Mouse (Mus musculus) CD4-positive, CD25-positive, alpha-beta regulatory T cell, adult 2 months (primary cell): ENCODE data around the gene Hba-a1.
"Not testable (repeated sequence)": the region's sequence is repeated elsewhere in the genome, so short reads cannot be mapped to it uniquely, and the experiment has no call there.

Source experiments
- DNase-seq: peaks from one replicate; pipeline ENCODE4 v3.0.0-alpha.2; 2012; ENCODE audit warnings: low read depth, low spot score

Gene Hba-a1

DNA sequence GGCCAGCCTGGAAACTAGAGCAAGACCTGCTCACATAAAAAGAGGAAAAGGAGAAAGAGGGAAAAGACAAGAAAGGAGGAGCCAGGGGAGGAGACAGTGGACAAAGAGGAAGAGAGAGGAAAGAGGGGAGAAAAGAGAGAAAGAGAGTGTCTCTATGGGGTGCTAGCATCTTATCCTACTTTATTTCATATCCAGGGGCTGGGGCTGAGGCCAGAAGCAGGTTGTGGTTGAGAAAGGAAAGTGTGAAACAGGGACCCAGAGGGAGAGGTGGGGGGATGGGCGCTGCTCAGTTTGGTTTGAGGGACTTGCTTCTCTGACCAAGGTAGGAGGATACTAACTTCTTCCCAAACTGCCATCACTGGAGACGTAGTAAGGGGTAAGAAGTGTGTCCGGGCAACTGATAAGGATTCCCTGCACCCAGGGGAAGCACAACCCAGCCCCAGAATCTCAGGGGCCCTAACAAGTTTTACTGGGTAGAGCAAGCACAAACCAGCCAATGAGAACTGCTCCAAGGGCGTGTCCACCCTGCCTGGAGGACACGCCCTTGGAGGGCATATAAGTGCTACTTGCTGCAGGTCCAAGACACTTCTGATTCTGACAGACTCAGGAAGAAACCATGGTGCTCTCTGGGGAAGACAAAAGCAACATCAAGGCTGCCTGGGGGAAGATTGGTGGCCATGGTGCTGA, at the start of gene Hba-a1:
TSS of gene Hba-a1 (plus strand) at position 421 of the 687 bp plus-strand sequence.
- DNase-seq: not testable (repeated sequence)

DNA sequence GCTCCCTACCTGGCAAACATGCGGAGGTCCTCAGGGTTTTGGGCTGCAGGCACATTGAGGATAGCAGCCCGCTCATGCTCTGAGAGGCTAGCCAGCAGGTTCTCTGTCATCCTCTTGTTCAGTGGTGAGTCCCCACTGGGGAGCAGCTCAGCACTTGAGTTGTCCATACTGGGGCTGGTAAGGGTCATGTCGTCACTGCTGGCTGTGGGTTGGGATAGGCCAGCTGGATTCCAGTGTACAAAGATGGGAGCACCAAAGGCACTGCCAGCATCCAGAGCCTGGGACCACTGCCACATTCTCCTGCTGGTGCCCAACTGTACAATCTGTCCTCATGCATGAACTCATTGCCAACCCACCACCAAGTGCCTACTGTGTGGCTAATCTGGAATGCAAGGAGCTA, 49.4 kb upstream of the Hba-a1 start:
- no peak for DNase-seq

DNA sequence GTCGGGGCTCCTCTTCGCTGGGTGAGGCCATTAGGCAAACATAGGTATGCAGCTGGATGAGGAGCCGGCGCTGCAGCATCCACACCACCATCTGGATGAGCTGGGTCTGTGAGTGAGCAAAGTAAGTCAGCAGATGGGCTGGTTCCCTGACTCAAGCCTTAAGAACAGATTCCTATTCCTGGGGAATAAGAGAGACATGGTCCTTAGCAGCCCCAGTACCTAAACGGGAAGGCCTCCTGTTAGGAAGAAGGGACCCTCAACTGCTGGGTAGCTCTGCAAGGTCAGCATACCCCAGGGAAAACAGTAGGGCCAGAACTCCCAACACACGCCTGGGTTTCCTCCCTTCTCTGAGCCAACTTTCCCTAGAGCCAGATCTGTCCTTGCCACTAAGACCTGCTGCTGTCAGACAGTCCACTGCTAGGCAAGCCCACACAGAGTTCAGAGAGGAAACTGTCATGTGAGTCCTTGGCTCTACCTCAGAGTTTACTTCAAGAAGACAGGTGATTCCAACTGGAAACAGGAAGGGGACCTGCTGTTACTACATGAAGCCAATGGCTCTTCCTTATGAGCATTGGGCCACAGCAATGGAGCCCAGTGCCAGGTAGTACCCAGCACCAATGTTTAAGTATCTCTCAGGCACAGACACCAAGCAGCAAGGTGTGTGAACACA, 48.4 kb upstream of the Hba-a1 start:
- no peak for DNase-seq

DNA sequence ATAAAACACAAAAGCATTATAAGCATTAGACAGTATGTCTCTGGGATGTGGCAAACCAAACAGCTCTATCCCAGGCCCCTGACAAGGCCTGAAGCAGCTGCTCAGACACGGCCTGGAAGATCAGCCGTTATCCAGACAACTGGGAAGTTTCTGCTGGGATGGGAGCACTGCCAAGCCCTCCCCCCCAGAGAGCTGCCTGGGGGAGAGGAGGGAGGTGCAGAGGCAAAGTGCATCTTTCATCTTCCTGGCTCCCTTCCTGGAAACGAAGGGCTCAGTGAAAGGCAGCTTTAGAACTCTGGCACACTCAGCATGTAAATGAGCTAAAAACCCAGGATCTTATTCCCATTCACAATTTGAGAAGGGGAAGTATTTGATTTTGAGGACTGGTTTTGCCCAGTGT, 47.7 kb upstream of the Hba-a1 start:
- no peak for DNase-seq

DNA sequence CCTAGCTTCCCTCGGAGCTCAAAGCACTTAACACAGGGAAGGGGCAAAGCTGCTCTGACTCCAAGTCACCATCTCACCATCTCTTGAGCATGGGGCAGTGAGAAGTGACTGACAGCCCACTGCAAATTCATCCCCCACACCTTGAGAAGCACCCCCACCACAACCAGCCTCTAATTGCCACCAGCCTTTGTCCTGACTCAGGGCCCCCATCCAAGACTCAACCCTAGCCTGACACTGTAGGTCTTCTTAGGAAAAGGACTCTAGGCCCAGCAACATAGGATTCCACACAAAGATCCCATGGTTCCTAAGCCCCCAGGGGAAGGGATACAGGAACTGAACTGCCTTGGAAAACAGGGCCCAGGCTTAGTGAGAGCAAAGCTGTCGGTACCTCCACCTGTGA, 47.2 kb upstream of the Hba-a1 start:
- DNase-seq: no peak

DNA sequence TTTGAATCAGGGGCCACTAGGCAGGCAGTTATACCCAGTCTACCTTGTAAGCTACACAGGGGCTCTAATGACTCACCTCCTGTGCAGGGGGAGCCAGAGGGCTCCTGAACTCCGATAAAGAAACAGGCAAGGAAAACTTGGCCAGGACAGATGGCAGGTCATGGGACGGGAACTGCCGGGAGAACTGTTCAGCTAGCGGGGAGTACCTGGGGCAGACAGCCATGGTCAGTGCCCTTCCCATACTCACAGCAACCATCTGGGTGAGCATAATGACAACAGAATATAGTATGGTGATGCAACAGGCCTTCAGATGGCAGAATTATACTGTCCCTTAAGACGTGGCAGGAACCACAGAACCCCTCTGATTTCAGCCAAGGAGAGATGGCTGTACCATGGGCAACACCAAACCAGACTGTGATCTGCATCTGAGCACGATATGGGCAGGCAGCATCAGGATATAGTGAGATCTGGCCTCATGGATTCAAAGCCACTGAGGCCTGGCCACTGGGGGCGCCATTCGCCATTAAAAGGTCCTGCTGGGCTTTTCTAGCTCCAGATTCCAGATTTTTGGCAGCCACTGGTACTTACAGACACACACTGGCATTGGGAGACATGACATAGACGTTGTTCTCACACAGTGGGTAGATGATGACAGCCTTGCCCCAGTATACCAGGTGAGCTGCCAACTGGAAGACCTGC, 46.5 kb upstream of the Hba-a1 start:
- peak; percentile 56 for DNase-seq

DNA sequence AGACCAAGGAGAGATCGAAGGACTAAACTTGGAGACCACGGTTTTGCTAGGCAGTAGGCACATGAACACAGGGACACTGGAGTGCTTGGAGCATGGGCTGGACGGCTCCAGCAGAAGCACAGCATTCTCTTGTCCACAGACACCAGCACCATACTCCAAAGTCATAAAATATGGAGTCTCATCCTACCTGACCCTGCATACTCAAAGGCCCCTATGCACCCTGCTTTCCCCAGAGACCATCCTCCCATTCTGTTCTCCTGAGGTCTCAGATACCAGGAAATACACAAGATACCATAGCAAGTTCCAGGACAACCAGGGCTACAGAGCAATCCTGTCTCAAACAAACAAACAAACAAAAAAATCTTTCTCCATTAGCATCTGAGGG, 45.9 kb upstream of the Hba-a1 start:
- DNase-seq: no peak

DNA sequence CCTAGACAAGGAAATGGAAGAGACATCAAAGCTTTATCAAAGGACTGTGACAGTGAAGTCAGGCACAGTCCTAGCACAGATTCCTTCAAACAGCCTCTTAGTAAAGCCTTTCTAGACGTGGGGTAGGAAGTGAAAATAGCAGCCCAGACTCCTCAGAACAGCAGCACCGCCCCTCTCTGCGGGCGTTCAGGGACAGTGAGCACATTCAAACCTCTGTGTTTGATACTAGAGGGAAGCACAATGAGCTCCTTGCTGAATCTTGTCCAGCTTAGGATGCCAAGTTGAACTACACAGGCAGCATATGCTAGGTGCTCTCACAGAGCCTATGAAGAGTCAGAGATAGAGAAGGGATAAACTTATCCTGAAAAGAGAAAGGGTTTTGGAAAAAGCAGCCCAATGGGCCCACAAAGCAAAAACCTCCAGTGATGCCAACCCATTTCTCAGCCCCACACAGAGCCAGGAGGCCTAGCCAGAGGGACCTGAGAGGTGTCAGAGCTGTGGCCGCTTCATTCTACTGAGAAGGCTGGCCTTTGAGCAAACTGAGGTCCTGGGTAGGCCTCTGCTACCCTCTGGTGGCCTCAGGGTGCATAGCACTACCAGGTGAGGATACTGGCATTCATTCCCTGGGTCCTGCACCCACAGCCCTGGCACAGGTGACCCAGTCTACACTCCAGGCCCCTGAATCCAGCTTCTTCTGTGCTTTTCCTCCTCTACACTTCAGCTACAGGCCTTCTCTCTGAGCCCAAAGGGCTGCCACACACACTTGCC, 45.0 kb upstream of the Hba-a1 start:
- DNase-seq: peak; percentile 85

DNA sequence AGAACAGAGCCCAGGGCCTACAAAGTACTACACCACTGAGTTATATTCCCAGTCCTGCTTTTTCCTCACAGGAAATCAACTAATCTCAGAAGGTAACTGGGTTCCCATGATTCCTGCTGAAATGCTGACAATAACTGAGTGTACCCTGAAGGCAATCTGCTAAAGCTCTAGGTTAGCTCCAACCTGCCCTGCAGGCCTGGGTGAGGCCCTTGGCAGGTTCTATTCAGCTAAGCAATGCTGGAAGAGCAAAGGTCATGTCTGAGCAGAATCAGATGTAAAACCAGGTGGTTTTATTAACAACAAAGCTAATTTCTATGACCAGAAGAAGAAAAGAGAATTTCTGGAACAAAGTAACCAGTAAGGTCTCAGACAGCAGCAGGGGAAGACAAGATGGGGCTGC, 41.9 kb upstream of the Hba-a1 start:
- no peak for DNase-seq

DNA sequence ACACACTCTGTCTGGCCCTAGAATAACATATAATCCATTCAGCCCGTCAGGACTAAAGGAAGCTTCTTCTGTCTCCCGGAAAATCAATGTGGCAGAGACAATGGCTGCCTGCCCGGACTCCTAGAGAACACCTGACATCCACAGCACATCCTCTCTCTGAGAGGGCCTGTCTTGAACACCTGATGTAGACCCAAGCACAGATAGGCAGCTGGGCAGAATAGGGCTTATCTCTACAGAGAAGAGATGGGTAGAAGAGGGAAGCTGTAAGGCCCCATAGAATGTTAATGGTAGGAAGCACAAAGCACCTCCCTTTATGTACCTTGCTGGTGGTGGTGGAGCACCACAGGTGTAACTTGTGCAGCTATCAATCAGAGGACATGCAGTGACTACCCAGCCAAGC, 41.1 kb upstream of the Hba-a1 start:
- DNase-seq: no peak

DNA sequence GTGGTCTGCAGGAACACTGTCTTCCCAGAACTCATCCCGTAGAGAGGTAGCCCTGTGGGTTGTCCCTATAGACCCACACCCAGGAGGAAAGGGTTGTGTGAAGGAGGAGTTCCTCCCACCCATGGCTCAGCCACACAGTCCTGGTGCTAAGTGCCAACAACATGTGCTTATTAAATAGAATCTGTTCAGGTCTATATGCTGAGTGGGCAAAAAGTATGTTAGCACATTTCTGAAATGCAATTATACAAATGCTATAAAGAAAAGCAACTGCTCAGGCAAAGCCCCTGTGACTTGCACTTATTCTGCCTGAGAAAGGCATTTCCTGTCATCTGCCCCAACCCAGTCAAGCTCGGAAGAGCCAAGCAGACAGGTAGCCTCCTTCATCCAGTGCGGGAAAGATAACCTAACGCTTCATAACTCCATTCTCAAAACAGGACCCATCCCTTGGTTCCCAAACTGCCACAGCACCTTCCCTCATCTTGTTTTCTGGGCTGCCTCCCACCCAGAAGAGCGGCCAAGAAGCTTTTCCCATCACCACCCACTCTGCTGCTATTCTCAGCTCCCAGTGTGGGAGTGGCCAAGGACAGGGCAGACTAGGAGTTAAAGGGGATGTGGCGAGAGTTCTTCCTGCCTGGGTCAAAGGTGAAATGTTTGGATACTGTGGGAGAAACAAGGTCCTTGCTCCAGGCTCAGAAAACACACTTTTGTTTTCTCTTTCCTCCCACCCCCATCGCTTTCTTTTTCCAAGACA, 39.9 kb upstream of the Hba-a1 start:
- DNase-seq: no peak

DNA sequence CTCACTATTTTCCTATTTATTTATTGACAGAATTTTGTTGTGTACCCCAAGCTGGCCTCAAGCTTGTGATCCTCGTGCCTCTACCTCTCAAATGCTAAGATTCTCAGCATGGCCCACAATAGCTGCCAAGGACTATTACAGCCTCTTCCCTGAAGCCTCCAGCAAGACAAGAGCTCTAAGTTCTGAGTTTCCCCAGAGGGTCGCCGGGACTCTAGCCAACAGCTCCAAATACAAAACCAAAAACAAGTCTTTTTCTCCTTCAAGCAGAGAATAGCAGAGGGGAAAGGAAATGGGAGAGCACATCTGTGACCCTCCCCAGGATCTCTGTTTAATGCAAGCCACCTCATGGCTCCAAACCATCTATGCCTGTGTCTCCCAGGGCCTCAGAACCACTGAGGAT, 39.2 kb upstream of the Hba-a1 start:
- no peak for DNase-seq

DNA sequence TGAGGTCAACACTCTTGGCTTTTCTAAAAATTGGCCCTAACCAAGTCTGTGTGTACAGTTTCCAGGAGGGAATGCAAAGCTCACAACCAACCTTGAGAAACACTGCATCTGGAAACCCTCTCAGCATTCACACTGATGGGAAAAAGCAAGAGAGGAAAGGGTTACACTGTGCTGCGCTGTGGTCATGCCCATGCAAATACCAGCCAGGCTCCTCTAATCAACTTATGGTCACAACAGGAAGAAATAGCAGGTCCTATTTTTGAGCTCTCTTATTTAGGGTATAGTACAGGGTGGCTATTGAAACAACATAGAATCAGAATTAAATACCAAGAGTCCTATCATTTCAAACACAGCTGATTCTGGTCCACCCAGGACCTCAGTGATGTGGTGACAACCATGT, 38.7 kb upstream of the Hba-a1 start:
- no peak for DNase-seq

DNA sequence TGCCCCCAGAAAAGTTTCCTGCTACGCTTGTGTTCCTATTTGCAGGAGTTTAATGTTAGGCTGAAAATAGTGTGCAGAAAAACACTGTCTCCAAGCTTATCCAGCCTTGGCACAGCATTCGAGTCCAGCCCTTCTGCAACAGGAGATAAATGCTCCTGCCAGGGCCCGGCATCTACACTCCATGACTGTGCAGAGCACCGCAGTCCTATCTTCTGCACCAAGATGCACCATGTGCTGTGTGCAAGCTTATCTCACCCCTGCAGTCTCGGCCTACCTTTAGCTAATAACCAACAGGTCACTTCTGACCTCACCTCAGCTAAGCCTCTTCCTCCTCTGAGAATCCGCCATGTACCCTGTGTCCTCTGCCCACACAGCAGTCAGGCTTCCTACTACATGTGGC, 37.7 kb upstream of the Hba-a1 start:
- no peak for DNase-seq

DNA sequence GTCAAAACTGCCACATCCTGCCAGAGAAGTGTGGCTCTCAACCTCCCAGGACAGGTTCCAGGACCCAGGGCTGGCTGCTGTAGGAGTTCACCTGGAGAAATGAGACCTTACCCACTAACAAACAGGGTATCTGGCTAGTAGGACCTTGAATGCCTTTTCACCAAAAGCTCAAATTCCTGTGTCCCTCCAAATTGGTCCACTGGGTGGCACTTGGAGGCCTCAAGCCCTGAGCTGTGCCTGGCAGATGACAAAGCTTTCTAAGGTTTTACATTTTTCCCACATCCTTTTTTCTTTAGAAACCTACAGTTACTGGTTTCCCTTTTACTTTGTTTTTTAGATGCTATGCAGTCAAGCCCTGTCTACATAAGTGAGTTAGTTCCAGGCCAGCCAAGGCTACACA, 36.2 kb upstream of the Hba-a1 start:
- DNase-seq: no peak

DNA sequence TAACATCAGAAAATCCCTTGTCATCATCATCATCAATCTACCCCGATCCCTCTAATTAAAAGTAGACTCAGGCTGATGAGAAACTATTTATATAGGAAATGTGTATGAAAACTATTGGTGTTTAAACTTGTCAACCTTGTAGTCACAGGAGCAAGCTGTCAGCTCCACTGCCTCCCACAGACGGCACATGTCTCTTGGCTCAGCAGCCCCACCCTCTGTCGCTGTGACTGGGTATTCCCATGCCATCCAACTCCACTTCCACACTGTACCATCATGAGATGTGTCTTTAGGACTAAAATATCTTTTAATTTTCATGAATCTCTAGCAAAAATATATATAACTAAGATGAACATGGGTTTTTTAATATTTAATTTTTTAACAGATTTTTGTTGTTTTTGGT, 35.0 kb upstream of the Hba-a1 start:
- no peak for DNase-seq

DNA sequence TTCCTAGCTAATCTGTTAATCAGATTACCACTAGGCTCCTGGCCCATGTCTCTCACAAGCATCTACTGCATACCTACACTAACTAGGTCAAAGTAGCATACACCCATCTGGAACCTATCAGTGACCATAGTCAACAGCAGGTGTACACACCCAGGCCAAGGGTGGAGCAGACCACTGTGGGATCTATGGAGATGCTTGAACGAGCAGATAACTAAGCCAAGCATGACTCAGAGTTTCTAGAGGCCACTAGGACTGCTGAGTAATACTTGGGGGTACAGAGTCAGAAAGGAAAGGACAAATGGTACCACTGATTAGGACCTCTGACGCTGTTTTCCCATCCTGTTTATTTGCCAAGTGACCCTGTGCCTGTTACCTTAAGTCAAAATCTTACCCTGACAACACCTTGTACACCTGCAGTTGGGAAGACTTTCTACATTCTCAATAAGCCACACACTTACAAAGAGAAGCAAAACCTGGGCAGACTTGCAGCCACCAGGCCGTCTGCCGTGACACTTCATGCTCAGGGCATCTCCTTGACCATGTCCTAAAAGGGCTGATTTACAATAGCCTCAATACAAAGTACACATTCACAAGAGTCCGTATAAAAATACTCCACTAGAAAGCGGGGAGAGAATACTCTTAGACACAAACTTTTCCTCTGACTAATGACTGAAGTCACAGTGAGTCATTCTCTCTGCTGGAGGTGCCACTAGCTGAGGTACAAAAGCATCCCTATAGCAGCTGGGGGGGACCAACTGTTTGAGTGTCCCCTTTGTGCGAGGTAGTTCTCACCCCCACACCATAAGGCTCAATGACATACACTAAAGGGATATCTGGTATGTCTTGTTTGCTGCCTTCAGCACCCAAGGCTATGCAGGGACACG, 32.2 kb upstream of the Hba-a1 start:
- DNase-seq: no peak

DNA sequence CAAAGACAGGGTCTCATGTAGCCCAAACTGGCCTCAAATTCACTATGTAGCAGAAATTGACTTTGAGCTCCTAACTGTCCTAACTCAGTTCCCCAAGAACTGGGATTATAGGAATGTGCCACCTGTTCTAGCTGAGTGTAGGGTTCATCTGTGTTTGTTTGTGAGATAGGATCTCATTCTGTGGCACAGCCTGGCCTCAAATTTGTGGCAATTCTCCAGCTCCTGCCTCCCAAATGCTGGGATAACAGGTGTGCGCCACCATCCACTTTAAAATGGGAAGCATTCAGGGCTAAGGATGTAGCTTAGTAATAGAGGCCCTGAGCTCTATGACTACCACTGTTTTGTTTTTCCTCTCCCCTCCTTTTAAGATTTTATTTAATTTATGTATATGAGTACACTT, 30.2 kb upstream of the Hba-a1 start:
- no peak for DNase-seq

DNA sequence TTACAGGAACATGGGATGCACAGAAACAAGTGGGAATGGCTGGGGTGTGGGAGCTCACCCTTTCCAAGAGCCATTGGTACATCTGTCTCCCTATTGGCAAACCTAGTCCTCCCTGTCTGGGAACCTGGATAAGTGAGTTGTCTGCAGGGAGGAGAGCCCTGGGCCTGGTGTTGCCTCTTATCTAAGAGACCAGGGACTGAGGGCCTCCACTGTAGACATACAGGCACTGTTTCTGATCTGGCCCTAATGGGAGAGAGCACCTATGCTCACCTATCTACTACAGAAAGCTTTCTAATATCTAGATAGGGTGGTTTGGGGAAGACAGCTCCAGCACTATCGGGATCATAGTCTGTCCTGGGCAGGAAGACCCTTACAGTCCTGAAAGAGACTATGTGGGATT, 27.2 kb upstream of the Hba-a1 start:
- no peak for DNase-seq

DNA sequence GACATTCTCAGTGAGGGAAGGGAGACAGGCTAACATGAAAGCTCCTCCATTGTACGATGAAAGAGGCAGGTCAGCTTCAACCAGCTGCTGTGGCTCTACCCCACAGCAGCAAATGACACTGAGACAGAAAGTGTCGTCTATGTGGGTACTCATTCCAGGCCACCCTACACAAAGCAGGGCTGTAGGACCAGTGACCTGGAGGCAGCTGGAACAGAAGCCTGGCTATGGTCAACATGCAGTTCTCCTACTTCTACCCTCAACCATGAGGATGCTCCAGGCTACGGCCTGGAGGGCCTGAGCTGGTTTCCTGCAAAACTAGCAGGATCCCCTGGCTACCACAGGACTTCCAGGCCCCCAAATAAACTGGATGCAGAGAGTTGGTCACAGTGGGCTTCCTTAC, 26.7 kb upstream of the Hba-a1 start:
- no peak for DNase-seq
